Mouse (Mus musculus) heart, postnatal 36 days (tissue): ENCODE data around the gene Dusp10. TPM values are rescaled to one million over a fixed set of nuclear protein-coding genes. Genes with fewer than 3 reads are reported as not detected.

ENCODE experiments used
- DNase-seq, 2 experiments: peaks; one replicate each; pipeline ENCODE4 v3.0.0; 2021 to 2022
- intact Hi-C: fragments of 180-260 bp; cut with DNase I; formaldehyde crosslinking; loops from one replicate; pipeline ENCODE4 v1.15.1; 2025
- total RNA-seq, 2 experiments: library from RNA; stranded (reverse); gene quantifications; 2 replicates each; pipeline ENCODE4 v1.2.3; 2021

Dusp10 gene
- total RNA-seq, 2 experiments from 2014 or later, result 4.6 to 9.2 TPM

DNA sequence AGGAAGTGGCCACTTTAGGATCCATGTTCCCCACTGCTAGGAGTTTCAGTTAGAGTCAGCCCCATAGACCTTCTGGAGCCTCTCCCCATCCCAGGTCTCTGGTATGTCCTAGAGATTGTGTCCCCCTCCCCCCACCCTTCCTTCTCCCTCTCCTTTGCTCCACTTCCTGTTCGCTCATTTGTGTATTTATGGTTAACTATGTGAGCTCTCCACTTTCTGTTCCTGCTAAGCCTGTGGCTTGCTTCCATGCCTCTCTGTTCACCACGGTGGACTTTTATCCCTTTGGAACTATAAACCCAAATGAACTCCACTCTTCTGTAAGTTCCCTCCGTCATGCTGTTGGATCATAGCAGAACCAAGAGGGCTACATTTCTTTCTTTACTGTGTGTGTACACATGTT is 13.9 kb downstream of the Dusp10 start:
- intact Hi-C loops, result no loop called here
- DNase-seq, result no peak

DNA sequence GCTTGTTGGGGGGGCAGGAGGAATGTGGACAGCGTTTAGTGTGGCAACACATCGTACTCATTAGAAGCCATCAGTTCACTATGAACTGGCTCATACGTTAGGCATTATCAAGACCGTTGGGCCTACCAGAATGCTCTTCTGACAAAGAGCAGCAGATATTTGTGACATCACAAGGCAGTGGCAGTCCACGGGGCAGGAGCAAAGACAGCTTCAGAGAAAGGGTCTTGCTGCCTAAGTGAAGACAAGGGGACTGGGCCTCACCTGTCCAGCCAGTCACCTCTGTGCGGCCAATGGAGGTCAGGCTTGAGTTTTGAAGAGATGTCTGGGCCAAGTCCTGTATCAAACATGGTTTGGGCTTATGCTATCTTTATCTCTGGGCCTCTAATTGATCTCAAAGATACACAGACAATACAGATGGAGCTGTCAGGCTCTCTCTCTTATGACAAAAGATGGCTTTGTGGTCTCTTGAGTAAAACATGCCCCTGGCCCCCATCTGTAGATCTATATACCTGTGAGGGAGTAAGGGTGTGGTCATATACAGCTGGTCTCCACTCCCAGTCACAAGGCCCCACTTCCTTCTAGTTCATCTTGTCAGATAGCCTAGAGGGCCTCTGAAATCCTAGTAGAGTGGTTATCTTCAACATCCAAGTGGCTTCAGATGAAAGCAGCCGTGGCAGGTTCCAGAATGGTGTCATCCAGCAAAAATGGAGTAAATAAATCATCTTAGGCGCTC is 17.1 kb downstream of the Dusp10 start:
- intact Hi-C loops, result loop anchor here (5.0 to 10.0 kb wide), 5 partner anchors 123 to 1175 kb away; partner anchors contain the start of gene Rab3gap2
- no peak for DNase-seq

DNA sequence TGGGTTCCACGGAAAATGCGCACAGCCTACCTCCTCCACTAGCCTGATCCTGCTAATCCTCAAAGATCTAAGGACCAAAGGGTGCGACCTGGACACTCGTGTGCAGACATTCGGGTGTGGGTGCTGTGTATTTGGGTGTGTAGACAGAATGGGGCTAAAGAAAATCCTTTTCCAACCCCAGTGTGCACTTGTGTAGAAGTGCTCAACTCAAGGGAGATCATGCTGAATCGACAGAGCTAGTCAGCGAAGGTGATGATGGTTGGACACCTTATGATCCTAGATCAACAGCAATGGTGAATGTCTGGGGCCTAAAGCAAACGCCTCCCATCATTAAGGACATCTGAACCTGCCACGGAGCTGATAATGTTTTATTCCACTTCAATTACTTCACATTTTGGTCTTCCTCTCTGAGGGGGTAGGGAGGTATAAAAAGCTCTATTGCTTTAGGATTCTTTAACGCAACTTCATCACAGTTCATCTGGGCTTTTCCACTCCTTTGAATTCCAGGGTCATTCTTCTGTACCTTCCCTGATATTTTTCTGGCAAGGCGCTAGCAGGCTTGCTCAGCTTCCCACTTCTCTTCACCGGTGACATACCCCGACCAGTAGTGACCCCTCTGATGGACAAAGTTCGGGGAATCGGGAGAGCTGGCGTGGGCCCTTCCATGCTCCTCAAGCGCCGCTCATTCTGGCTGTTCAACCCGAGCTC is 19.7 kb downstream of the Dusp10 start:
- intact Hi-C loops, result loop anchor here (5.0 to 10.0 kb wide), 5 partner anchors 126 to 1172 kb away; partner anchors contain the start of gene Rab3gap2
- DNase-seq, result no peak

DNA sequence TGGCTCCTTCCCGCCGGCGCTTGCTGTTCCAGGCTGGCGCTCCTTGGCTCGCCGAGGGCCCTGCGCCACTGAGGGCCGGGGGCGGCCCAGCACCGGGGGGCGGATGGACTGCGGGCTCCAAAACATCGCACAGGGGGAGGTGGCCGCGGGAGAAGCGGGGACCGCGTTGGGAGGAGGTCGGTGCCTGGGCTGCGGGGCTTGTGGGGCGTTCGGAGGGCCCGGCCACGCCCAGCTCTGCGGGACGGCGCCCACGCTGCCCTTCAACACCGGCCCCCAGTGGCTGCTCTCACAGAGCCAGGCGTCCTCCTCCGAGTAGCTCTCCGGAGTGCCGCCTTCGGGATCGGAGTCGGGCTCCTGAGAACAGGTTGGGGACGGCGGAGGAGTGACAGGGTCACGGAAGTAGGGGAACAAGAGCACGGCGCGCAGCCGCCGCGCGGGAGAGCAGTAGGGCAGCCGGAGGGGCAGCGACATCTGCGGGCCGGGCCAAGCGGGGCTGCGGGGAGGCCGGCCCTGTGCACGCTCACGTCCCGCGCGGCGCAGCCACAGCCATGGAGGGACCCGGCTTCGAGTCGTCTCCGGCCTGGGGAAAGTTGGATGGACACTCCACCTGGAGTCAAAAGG is 20.4 kb downstream of the Dusp10 start:
- intact Hi-C loops, result loop anchor here (5.0 to 10.0 kb wide), 5 partner anchors 126 to 1171 kb away; partner anchors contain the start of gene Rab3gap2

DNA sequence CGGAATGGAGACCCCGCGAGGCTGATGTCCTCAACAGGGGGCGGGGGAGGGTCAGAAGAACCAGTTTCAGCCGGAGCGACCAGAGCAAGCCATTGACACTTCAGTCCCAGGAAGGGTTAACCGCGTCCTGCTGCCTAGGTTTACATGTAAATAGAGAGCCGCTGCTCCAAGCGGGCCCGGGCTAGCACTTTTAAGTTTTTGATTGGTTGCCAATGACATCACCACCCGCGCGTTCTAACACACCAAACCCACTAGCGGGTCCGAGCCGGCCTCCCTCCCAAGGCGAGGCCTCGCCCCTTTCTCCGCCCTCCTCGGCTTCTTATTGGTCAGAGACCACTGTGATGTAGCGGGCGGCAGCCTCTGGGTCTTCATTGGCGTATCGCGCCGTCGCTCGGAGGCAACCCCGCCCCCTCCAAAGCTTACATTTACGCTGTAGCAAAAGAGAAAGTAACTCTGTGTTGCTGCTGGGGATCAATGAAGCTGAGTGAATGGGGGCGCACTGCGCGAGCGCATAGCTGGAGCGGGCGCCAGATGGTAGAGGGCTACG is 21.0 kb downstream of the Dusp10 start, which contains the start of gene 1700056E22Rik:
Gene 1700056E22Rik (minus strand): TSS at position 291 of the 547 bp plus-strand sequence.
- intact Hi-C loops, result loop anchor here (5.0 to 10.0 kb wide), 5 partner anchors 127 to 1171 kb away; partner anchors contain the start of gene Rab3gap2
- peak; percentile 94 to 96 for DNase-seq

More for the DNA sequence above, 20.4 kb downstream of the Dusp10 start:
- DNase-seq, result peak in 1 of 2 experiments; percentile 85

DNA sequence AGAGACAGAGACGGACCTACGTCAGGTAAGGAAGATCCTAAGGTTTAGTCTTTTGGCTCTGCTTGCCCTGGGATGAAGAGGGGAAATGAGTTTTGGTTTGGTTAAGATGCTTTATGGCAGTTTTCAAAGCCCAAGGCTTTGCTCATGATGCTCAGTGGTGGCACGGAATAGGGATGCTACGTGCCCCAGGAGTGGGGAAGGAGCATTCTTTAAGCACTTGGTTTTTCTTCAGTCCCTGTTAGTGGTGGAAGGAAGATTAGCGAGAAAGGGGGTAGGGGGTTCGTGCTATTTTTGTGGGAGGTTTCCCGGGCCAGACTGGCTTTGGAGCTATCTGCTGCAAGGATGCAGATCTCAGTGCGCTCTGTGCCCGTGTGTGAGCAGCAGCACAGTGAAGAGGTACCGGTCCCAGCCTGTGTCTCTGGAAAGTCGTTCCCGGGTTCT is 21.7 kb downstream of the Dusp10 start:
- intact Hi-C loops, result loop anchor here (5.0 to 10.0 kb wide), 6 partner anchors 127 to 1170 kb away; partner anchors contain the start of gene Rab3gap2
- peak; percentile 30 to 44 for DNase-seq

DNA sequence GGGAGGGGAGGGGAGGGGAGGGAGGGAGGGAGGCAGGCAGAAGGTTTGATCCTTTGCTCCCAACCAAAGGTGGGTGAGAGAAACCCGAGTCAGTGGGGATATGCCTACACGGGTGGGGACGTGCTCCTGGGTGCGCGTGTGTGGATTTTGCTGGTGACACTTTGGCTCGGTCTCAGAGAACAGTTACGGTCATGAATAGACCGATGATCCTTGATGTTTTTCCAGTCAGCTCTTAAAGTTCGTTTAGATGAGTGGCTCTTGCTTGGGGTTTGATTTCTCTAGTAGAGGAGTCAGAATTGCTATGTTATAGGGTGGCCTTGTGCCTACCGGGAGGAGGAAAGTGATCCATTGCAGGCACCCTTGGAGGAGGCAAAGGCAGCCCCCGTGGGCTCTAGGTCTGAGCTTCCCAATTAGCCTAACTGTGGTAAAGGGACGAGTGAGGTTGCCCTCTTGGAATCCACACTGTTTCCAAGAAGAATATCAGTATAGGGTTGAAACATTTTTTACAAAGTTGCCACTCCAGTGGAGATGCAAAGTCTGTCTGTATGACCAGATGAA is 22.3 kb downstream of the Dusp10 start:
- intact Hi-C loops, result loop anchor here (5.0 to 10.0 kb wide), 4 partner anchors 137 to 1169 kb away; partner anchors contain the start of gene Rab3gap2
- DNase-seq, result no peak

DNA sequence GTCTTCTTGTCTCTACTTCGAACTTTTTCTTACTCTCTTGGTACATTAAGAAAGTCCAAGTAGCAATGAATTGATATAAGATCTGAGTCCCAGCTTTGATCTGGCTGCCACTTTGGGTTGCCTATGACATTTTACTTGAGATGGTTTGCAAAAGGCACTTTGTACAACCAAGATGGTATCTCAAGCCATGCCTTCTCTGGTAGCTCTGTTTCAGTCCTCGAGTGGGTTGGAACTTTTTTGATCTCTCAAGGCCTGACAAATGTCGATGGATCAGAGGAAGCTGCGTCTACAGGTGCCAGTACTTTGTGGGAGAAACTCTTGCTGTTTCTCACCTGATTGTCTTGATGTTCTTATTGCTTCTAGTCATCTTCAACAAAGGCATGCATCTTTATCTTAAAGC is 24.7 kb downstream of the Dusp10 start:
- no peak for DNase-seq
- intact Hi-C loops, result loop anchor here (5.0 to 10.0 kb wide), 4 partner anchors 134 to 1167 kb away; partner anchors contain the start of gene Rab3gap2

DNA sequence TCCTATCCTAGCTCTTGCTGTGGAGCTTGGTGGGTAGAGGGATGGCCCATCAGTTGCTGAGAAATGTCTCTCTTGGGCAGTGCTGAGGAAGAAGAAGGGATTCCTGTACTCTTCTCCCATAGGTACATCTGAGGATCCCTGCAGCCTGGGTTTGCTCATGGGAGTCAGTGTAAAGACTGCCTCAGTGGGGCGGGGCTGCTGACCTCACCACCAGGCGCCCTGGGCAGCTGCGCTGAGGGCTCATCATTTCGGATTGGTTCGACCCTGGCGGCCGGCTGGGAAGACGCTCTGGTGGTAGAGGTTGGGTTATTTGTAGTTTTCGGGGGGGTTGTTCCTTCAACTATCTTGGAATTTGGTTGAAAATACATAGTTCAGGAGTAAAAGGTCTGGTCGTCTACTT is 26.2 kb downstream of the Dusp10 start:
- DNase-seq, result no peak
- intact Hi-C loops, result loop anchor here (5.0 to 10.0 kb wide), 4 partner anchors 133 to 1166 kb away; partner anchors contain the start of gene Rab3gap2

DNA sequence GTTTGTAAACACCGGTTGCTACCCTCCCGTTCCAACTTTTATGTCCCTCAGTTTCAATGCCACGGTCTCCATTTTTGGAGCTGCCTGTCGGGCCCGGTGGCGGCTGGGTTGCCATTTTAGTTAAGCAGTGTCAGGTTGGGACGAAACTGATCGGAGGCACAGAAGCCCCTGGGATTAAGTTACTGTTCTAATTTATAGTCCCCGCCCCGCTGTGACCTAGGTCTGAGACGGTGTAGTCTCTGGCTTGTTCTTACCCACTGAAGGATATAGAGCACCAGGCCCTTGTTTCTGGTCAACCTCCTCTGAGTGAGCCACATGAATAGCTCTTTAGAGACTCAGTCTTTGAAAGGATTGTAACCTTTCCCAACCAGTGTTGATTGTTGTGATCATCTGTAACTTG is 27.1 kb downstream of the Dusp10 start:
- DNase-seq, result no peak
- intact Hi-C loops, result no loop called here

DNA sequence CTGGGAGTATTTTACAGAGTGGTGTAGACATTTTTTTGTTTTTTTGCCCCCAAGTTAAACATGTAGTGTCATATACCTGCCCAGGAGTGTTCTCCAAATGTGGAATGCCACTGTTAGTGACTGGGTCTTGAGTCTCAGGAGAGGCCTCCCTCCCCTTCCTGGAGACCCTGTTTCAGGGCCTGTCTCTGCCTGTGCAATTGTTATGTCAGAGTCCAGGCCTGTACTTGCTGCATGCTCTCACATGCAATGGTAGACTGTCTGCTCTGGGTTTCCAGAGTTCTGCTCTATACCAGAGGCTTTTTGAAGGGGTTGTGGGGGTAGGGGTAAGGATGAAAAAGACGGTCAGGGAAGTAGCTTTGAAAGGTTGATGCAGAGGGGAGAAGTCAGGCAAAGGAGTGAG is 27.8 kb downstream of the Dusp10 start:
- no peak for DNase-seq
- intact Hi-C loops, result no loop called here

DNA sequence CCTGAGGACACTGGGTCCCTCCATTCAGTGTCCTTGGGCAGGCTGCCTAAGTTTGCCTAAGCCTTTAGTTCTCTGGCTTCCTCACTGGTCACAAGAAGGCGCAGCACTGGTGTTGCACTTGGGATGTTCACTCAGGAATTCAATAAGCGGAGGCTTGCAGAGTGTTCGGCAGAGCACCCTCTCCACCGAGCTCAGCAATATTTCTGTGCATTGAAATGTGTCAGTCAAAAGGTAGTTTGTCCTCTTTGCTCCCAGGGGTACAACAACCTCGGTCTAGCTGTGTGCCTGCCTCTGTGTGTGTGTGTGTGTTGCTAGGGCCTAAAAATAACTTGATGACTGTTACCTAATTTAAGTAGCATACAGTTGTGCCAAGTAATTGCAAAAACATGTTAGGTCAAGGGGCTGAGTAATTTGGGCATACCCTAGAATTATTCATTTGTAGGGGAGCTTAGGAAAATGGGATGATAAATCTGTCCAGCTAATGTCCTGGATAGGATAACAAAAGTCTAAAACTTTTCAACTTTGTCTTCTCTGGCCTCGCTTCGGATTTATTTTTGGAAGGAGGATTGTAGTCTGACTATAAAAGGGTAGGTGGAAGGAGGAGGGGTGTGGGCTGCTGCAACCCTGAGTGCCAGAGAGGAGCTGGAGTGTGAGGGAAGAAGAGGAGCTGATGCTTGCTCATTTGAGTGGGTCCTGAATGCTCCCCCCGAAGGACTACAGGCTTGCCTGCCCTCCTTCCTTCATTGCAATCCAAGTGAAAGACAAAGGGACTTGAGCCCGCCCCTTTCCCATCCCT is 28.9 kb downstream of the Dusp10 start:
- peak; percentile 56 to 67 for DNase-seq
- intact Hi-C loops, result no loop called here

DNA sequence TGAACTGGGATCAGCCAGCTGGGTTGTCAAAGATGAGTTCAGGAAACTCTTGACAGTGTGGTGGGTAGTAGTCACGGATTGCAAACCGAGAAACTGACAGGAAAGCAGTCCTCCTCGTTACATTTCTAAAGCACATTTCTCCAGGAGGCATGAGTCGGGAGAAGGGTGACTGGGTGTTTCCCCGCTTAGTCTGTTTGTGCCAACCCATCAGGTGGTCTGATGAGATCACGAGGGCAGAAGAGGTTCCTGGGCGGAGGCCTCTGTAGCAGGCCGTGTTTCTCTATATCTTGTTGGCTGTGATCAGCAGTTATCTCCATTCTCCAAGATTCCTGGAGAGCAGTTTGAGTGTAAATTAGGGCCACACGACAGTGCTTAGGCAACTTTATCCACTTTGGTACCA is 29.6 kb downstream of the Dusp10 start:
- intact Hi-C loops, result no loop called here

DNA sequence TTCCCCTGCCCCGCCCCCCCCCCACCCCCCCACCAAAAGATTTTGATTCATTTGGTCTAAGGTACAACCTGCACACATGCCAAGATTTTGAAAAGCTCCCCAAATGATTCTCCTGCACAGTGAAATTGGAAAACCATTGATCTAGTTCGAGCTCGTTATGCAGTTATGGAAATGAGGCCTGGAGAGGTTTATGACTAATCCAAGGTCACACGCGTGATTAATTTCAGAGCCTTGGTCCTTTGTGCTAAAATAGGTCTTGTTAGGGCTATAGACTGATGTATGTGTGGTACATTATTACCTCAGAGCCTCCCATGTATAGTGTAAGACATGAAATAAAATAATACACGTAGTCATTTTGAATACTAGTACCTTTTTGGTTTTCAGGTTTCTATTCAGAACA is 30.3 kb downstream of the Dusp10 start:
- DNase-seq, result no peak
- intact Hi-C loops, result no loop called here

More for the DNA sequence above, 29.6 kb downstream of the Dusp10 start:
- no peak for DNase-seq

DNA sequence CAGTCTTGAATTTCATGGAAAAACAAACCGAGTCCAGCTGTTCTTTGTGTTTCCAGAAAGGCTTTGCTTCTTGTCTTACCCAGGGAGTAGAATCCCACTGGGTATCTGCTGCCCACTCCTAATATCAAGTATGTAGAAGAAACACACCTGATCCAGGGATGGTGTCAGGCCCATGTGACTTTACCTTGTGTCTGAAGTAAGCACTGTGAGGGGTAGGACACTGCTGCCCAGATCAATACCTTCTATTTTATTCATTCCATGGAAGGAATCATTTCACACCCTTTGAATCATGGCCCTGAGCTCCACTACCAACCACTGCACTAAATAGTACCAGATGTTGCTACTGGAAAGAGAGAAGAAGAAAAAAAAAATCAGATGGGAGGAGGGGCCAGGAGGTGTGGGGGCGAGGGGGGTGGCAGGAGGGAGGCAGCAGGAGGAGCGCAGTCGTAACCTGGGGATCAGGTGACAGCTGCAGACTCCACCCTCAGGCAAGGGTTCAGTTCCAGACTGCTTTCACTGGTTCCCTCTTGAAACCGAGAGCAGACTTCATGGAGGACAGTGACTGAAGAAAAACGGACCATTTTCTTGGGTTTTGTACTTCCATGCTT is 33.1 kb downstream of the Dusp10 start:
- intact Hi-C loops, result no loop called here
- no peak for DNase-seq

DNA sequence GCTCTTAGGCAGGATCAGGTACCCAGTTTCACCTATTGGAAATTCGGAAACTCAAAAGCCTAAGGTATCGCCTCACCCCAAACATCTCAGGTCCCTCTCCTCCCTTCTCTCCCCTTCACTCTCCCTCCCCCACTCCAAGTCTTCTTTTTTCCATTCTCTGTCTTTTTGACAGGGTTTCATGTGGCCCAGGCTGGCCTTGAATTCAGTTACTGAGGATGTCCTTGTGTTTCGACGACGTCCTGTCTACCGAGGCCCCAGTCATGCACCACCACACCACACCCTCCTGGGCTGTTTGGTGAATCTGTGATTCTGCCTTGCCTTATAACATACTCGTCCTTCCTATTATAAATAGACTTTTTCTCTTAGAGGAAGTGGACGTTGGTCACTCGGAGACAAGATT is 34.7 kb downstream of the Dusp10 start:
- DNase-seq, result no peak
- intact Hi-C loops, result no loop called here

DNA sequence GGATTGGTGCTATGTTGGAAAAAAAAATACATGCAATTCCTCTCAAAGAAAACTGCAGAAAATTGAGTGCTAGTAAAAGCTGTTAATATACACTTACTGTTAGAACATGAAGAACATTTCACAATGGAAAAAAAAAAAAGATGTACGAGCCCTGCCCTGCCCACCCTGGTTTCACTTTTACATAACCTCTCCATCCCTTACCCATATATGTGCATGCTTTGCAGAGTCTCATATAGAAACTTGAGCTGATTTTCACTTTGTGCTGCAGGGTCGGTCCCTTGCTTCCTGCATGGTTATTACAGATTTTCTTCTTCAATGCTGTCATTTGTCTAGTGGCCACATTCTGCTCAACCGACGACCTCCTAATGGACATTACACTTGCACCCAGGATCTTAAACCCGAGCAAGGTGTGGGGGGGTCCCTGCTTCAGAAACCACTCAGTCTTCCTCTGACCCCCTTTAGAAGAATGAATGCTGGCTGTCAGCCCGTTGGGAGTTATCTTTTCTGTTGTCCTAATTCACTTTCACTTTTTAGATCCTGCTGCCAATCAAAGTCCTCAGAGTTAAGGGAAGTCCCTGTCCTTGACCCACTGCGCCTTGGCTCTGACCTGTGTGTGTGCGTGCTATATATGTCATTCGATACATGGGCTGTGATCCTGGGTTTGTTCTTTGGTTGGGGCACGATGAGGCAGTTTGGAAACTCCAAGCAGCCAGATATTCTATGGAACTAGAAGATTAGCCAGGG is 35.7 kb downstream of the Dusp10 start:
- DNase-seq, result no peak
- intact Hi-C loops, result no loop called here

DNA sequence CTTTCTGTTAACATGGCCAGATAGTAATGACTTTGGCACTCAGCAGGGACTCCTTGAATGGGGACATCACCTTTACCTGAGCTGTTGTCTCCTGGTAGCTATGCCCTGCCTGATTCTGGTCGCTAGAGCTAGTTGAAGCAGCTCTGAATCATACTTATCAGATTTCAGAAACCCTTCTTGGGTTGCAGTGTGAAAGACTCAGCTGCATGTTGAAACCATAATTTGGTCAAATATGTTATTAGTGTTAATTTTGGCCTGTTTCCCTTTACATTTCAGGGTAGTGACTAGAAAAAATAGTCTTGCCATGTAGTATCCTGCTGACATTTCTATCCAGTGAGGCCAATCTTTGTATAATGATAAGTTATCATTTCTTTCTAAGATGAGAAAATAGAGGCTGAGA is 38.2 kb downstream of the Dusp10 start:
- intact Hi-C loops, result loop anchor here (5.0 kb wide), 1 partner anchor 121 kb away; no protein-coding TSS in a partner anchor
- no peak for DNase-seq
